Mouse (Mus musculus) heart, postnatal 0 days (tissue): ENCODE data around the gene Bsnd.
A peak's percentile ranks its signal among the peaks of the same experiment; 100 is the strongest.

Experiments used
- CTCF ChIP-seq: IDR thresholded peaks from 2 replicates; pipeline ENCODE4 v1.5.1; 2016; ENCODE audit warnings: antibody characterized with exemption, control low read depth, low read depth
- EP300 ChIP-seq: IDR thresholded peaks from 2 replicates; pipeline ENCODE4 v1.6.1; 2016; ENCODE audit warnings: antibody characterized with exemption, low read depth

GRCm38 (mm10) chr4:106493639-106494038, 1.6 kb upstream of the Bsnd start:
- TF ChIP-seq CTCF (peak; percentile 44), EP300 (no peak)
